Mouse (Mus musculus) gastrocnemius, adult 8-10 months (tissue): ENCODE measurements around the gene Zfp622. TPM values are rescaled to one million over a fixed set of nuclear protein-coding genes. Genes with fewer than 3 reads are reported as not detected.

Experiments used
- DNase-seq, 2 experiments: peaks; one replicate each; pipeline ENCODE4 v3.0.0; 2022; ENCODE audit warnings: low spot score in 2 of 2
- total RNA-seq, 4 experiments: library from RNA; stranded (reverse); gene quantifications; 2 replicates each; pipeline ENCODE4 v1.2.4; 2022

Zfp622 gene
- total RNA-seq, result 10 to 100 TPM; 25.6 to 32.1 (median 27.9) TPM

GRCm38 (mm10) chr15:25984067-25984733 is at the start of gene Zfp622:
TSS of gene Zfp622 (plus strand) at chr15:25984366.
- DNase-seq, result peak; percentile 92 to 93

DNA sequence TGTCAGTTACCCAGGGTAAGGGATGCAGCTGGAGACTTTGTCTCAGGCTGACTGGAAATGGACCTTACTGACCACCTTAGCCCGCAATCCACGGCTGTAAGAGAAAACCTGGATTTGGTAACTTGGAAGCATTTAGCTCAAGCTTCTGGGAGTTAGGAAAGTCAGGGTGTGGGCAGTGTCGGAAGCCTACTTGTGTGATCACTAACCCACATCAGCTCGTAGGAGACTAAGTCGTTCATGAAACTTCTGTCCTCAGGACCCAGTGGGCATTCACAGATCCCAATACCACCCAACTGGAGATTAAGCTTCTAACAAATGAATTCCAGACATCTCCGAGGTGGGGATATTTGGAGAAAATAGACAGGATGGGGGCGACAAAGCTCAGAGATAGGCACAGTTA is 49.8 kb upstream of the Zfp622 start:
- DNase-seq, result no peak

GRCm38 (mm10) chr15:25938496-25938895 is 45.7 kb upstream of the Zfp622 start:
- DNase-seq, result no peak

- DNase-seq, result peak; percentile 57 to 71
Observed at GRCm38 (mm10) chr15:25940397-25941377, 43.5 kb upstream of the Zfp622 start.

DNA sequence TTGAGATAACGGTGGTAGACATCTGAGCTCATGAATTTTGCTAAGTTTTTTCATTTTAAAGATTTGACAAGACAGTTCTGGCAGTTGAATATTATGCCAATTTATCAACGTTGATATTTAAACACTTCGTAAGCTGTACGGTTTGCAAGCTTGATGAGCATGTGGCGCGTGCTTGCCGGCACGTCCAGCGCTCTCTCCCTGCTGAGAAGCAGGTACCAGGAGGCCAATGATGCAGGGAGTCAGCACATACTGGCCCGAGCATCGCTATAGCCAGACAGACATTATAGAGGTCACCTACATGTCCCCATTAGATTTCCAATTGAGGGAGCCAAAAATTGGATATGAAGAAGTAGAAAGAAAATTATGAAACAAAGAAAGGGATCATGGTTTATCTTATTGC is 42.7 kb upstream of the Zfp622 start:
- no peak for DNase-seq

GRCm38 (mm10) chr15:25942415-25942814 is 41.8 kb upstream of the Zfp622 start:
- DNase-seq, result no peak

GRCm38 (mm10) chr15:25943386-25944137 is 40.6 kb upstream of the Zfp622 start:
- no peak for DNase-seq

DNA sequence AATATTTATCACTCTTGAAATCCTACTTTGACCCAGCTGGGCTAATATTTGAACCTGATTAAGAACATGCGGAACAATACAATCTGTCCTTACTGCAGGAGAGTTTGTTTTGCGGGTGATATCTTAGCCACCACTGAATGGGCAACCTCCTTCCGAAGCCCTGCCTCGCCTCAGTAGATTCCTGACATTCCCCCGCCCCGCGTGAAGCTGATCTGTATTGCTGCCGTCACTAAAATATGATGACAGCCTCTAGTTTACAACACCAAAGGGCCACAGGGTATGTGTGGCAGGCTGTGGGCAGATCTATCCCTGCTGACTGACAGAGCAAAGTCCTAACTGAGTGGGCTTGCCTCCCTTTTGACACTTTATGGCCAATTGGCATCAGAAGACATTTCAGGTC is 38.9 kb upstream of the Zfp622 start:
- no peak for DNase-seq

DNA sequence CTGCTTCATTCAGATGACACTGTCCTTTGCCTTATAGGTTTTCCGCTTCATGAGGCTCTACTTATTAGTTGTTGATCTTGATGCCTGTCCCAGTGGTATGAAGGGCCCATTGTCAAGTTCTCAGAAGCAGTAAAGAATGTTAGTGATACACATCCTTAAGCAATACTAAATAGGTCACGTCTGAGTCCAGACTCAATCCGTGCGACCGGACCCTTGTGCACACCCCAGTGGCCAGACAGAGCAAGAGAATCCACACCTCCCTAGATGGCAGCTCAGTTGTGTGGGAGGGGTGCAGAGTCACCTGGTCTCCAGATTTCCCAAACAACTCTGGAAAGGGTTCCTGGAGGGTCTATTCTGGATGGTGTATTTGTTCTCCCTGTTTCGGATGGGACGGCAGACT is 37.7 kb upstream of the Zfp622 start:
- DNase-seq, result no peak

DNA sequence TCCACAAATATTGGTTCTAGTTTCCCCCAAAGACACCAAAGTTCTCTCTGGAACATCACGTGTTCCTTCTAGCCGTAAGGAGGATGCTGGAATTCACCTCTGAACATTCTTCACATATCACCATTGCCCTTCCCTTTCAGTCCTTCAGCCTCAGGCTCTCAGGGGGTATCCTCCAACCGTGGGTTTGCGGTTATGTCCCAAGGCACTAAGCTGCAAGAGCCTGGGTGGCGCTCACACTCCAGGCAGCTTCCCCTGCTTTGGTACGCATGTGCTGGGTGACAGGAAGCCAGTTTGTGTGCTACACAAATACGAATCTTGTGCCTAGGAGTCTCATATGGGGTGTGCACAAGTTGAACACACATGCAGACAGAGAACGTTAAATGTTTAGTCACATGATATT is 36.8 kb upstream of the Zfp622 start:
- DNase-seq, result no peak

- peak in 1 of 2 experiments; percentile 56 for DNase-seq
Observed at GRCm38 (mm10) chr15:25948257-25949223, 35.6 kb upstream of the Zfp622 start.

DNA sequence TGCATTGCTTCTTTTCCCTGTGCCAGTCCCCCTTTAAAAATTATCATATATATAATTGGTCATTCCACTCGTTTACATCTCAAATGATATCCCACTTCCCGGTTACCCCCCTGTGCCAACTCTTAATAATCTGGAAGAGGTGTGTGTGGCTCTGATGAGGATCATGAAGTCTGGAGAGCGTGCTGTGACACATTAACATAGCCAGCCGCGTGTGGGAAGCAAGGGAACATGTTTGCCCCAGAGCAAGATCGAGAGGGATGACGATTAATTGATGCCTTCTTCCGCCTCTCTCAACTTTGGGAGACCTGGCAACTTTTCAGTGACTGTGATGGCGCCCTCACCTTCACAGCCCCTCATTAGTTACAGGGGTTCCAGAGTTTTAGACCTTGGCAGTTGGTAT is 34.5 kb upstream of the Zfp622 start:
- DNase-seq, result no peak

- no peak for DNase-seq
Observed at GRCm38 (mm10) chr15:25950584-25950983, 33.6 kb upstream of the Zfp622 start.

GRCm38 (mm10) chr15:25951037-25951436 is 33.1 kb upstream of the Zfp622 start:
- DNase-seq, result no peak

DNA sequence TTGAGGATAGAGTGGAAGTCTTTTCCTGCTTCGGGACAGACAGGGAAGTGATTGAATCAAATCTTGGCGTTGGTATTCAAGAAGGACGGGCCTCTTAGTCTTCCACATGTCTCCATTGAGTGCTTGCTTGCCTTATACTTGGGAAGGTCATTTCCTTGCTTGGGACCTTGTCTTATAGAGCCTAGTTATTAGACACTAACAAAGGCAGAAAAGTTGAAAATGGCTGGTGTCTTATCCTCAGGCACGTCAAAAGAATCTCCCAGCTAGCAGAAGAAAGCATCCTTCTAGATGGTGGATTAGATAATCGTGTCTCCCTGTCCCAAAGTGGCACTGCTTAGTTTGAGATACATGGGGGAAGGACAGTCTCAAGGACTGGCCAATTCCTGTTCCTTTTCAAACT is 28.2 kb upstream of the Zfp622 start:
- no peak for DNase-seq

GRCm38 (mm10) chr15:25956422-25957117 is 27.6 kb upstream of the Zfp622 start:
- DNase-seq, result no peak

DNA sequence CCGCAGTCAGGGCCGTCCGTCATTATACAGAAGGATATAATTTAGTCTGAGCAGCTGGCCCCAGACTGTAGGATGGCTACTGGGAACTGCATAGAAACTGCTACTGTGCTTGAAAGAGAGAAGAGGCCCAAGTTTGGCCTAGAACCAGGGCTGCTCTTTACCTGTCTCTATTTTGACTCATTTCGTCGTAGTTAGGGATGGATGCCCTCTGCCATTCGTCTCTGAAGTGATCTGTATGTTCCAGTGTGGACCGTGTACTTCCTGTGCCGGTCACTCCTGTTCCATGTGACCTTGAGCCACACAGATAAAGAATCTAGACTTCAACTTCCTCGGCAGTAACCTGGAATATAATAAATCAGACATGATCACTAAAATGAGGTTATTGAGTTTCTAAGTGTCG is 26.5 kb upstream of the Zfp622 start:
- no peak for DNase-seq

DNA sequence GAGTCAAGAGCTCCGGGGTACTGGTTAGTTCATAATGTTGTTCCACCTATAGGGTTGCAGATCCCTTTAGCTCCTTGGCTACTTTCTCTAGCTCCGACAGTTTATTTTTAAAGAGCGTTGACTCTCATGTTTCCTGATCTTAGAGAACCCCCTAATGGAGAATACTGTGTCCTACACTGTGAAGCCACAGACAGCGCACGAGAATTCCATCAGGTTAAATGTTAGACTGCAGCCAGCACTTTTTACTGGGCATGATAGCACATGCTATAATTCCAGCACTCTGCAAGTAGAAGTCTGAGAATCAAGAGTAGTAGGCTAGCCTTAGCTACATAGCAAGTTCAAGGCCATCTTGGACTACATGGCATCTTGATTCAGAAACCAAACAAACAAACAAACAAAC is 24.8 kb upstream of the Zfp622 start:
- no peak for DNase-seq

- DNase-seq, result no peak
Observed at GRCm38 (mm10) chr15:25960231-25960630, 23.9 kb upstream of the Zfp622 start.

DNA sequence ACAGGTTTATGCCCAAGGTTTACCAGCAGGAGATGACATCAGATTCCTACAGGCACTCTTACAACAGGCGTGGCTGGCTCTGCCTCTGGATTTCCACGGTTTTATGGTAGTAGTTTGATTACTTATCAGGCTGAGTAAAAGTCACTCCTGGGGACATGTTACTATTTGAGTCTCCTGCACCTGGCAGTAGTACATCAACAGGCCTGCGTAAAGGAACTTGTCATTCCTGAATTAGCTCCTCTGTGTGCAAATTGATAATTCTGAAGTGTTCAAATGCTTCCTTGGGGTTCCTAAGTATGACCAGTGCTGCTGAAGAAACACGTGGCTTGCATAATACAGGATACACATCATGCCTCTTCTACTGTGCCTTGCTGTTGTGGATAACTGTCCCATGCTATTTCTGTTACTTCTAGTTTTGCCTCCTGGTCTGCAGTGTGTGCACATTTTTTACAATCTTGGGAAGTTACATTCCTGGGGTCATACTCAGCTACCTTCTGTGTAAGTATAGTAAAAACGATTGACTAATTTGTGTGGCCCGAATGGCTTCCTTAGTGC is 17.9 kb upstream of the Zfp622 start:
- DNase-seq, result no peak
